Mouse (Mus musculus): ENCODE measurements around the gene Cox19. TPM values are rescaled to one million over a fixed set of nuclear protein-coding genes. Genes with fewer than 3 reads are reported as not detected.
"Not testable (repeated sequence)": the region's sequence is repeated elsewhere in the genome, so short reads cannot be mapped to it uniquely, and the experiment has no call there.

Gene Cox19
- 10 to 100 TPM; 73.6 to 79.4 TPM for total RNA-seq (2021)
- long read RNA-seq, experiment 1, transcript Cox19-201 (3 exons, 2,461 nt) = major isoform, 21 of 32 reads
- long read RNA-seq, experiment 1, partial matches to known transcripts = 3 of 32 reads
- long read RNA-seq, experiment 1, other reads (novel, unspliced or antisense) = 8 of 32 reads
- long read RNA-seq, experiment 2, transcript Cox19-201 (3 exons, 2,461 nt) = major isoform, 36 of 48 reads
- long read RNA-seq, experiment 2, partial matches to known transcripts = 0 of 48 reads
- long read RNA-seq, experiment 2, other reads (novel, unspliced or antisense) = 10 of 48 reads

- no peak for DNase-seq (ENCODE audit: low spot score in 2 of 2)
Observed at GRCm38 (mm10) chr5:139351134-139351533, at the start of gene Cox19. TSS of gene Cox19 (minus strand) at chr5:139351418.

- DNase-seq (ENCODE audit: low spot score in 2 of 2) = no peak
Observed at GRCm38 (mm10) chr5:139399991-139400390, 48.8 kb upstream of the Cox19 start.

GRCm38 (mm10) chr5:139398786-139399185 lies 47.6 kb upstream of the Cox19 start:
- no peak for DNase-seq (ENCODE audit: low spot score in 2 of 2)

DNA sequence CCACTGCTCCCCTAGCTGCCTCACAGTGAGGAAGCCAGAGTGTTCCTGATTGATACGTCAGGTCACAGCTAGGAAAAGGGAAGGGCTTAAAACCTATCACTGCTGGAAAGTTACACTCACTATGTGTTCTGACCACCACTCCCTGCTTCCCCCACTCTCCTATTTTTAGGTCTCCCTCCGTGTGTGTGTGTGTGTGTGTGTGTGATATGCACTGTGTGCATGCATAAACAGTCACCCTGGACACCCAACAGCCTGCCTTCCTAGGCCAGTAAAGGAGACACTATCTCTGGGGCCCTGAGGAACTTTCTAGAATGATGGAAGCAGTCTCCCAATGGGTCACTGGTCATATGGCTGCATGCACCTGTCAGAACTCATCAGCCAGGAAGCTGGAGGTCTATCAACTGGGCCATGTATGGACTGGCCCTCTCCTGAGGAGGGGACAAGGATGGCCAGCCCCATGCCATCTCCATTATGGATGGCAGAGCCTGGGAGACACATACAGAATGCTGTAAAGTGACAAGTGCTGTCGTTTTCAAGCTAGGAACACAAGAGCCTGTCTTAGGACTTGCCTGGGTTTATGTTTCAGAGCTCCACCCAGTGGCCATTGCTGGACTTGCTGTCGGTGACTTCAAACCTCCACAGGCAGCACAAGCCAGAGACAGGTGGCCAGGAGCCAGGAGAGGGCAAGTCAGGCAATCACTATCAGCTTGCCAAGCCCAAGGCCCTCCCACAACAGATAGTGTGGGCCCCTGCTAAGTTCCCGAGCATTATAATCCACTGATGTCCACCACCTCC lies 46.9 kb upstream of the Cox19 start:
- DNase-seq (ENCODE audit: low spot score in 2 of 2) = peak; percentile 96

DNA sequence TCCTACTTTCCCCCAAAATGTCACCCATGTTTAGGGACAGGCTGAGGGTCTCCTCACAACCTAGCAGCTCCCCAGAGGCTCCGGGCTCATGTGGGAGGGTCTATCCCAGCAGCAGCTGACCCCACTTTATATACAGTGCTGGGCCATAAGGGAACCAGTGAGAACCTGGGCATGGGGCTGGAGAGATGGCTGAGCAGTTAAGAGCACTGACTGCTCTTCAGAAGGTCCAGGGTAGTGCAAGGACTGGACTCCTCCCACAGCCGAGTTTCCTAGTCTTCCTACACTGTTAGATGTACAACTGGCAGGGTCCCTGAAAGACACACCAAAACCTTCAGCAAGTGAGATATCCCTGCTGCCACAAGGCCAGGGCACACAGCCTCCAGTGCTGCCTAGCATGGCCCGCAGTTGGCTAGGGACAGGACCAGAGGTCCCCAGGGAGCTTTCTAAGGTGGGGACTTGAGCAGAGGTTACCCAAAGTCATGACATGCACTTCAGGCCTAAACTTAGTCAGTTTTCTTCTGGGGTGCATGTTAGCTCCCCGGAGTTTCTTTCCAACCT lies 46.2 kb upstream of the Cox19 start:
- no peak for DNase-seq (ENCODE audit: low spot score in 2 of 2)

DNA sequence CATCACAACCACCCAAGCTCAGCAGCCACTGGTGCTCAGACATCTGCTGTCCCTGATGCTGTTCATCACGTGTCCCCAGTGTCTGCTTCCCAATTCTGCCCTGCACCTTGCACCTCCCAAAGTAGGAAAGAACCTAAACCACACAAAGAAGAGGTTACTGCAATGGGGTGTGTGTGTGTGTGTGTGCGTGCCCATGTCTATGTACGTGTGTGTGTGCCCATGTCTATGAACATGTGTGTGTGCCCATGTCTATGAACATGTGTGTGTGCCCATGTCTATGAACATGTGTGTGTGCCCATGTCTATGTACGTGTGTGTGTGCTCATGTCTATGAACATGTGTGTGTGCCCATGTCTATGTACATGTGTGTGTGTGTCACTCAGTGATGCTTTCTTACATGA lies 44.3 kb upstream of the Cox19 start:
- DNase-seq (ENCODE audit: low spot score in 2 of 2) = no peak

DNA sequence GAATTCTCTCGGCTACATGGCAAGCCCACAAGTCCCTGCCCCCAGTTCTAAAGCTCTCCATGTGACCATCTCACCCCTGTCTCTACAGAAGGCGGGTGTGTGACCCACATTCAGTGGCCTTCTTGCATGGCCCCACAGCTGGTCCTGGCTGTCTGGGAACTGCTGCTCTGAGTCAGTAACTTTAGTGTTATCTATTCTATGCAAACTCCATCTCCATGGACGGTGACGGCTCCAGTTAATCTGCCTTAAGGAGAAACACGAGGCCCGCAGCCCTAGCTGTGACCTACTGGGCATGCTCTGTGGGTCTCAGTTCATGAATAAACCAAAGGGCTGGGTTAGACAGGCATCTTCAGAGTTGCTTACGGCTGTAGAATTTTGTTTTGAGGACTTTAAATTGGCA lies 43.2 kb upstream of the Cox19 start:
- DNase-seq (ENCODE audit: low spot score in 2 of 2) = no peak

DNA sequence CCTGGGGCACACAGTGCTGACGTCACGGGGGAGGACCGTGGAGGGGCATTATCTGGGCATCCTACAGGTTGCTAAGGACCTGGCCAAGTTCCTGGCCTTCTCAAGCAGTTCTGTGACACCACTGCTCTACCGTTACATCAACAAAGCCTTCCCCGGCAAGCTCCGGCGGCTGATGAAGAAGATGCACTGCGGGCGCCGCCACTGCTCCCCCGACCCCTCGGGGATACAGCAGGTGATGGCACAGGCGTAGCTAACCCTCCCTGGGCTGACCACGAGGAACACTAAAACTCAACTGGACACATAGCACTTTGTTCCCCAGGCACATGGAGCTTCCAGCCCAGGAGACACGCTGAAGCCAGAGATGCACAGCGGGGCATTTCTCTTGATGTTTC lies 42.0 kb upstream of the Cox19 start:
- no peak for DNase-seq (ENCODE audit: low spot score in 2 of 2)

GRCm38 (mm10) chr5:139392219-139393196 lies 41.3 kb upstream of the Cox19 start:
- DNase-seq (ENCODE audit: low spot score in 2 of 2) = no peak

GRCm38 (mm10) chr5:139391309-139391990 lies 40.2 kb upstream of the Cox19 start:
- no peak for DNase-seq (ENCODE audit: low spot score in 2 of 2)

DNA sequence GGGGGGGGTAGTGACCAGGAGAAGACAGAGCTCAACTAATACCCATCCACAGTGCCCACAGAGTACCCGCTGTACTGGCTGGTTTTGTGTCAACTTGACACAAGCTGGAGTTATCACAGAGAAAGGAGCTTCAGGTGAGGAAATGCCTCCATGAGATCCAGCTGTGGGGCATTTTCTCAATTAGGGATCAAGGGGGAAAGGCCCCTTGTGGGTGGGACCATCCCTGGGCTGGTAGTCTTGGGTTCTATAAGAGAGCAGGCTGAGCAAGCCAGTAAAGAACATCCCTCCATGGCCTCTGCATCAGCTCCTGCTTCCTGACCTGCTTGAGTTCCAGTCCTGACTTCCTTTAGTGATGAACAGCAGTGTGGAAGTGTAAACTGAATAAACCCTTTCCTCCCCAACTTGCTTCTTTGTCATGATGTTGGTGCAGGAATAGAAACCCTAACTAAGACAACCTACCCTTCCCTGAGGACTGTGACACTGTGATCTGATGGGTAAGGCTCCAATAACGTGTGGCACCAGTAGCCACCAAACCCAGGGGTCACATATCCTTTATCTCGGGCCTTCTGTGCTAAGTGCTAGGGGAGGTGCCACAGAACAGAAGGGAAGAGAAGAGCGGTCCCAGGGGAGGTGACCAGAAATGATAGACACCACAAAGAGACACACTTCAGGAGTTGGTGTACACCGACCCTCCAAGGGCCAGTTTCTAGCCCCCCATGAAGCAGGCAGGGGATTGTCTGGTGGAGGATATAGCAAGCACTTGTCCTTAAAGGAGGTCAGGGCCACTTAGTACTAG lies 39.3 kb upstream of the Cox19 start:
- not testable (repeated sequence) for DNase-seq (ENCODE audit: low spot score in 2 of 2)

- DNase-seq (ENCODE audit: low spot score in 2 of 2) = peak; percentile 54 to 62
Observed at GRCm38 (mm10) chr5:139389676-139390061, 38.5 kb upstream of the Cox19 start.

GRCm38 (mm10) chr5:139388694-139389675 lies 37.8 kb upstream of the Cox19 start:
- peak; percentile 68 to 73 for DNase-seq (ENCODE audit: low spot score in 2 of 2)

- DNase-seq (ENCODE audit: low spot score in 2 of 2) = no peak
Observed at GRCm38 (mm10) chr5:139388195-139388570, 37.0 kb upstream of the Cox19 start.

- no peak for DNase-seq (ENCODE audit: low spot score in 2 of 2)
Observed at GRCm38 (mm10) chr5:139387329-139388194, 36.3 kb upstream of the Cox19 start.

DNA sequence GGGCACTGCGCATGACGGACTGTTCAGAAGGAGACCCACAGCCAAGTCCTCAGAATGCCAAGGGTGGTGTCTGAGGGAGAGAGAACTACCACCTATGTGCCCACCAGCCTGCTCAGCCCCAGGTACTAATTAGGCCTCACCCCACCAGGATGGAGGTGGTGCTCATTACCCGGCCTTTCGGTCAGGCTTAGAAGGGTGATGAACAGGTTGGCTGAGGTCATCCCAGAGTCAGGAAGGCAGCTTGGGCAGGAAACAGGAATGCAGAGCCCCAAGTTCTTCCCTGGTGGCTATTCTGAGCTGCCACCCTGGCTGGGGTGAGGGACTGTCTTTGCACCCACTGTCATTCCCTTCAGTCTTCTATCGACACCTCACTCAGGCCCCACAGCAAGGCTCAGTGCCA lies 34.8 kb upstream of the Cox19 start:
- DNase-seq (ENCODE audit: low spot score in 2 of 2) = no peak

GRCm38 (mm10) chr5:139384531-139384930 lies 33.3 kb upstream of the Cox19 start:
- no peak for DNase-seq (ENCODE audit: low spot score in 2 of 2)

GRCm38 (mm10) chr5:139383234-139383633 lies 32.0 kb upstream of the Cox19 start:
- no peak for DNase-seq (ENCODE audit: low spot score in 2 of 2)

All from layer of hippocampus, postnatal 14 days (tissue).